Mouse (Mus musculus) retina, postnatal 1 day (tissue): Measurements from ENCODE around the gene Fip1l1.

Experiments used
- DNase-seq: peaks from one replicate; pipeline ENCODE4 v3.0.0-alpha.2; 2012

Fip1l1 gene

DNA sequence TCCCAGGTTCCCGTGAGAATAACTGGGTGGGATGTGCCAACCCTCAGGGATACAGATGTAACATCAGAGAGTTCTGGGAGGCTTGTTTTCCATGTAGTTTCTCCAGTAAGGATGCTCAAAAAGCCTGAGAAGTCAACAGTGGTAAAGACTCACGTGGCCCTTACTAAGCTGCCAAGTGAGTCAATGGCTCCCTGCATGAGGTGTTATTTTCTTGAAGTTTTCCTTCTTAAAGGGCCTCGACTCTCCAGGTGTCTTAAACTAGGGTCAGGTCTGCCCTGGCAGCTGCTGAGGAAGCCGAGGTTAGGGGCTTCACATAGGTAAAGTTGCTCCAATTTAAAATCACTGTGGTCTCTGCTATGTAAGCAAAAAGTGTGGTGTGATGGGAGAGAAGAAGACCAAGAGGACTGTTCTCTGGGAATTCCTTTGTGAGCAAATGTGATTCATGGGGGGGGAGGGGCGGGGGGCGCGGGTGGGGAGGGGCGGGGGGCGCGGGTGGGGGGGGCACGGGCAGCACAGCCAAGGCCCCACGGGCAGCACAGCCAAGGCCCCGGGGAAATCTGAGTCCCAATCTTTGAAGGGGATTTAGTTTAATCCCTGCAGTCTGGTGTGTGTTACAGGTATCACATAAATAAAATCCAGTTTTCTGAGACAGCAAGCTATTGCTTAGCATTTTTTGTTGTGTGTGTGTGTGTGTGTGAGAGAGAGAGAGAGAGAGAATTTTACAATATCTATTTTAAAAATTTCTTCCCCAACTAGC, 82.7 kb downstream of the Fip1l1 start:
- no peak for DNase-seq

DNA sequence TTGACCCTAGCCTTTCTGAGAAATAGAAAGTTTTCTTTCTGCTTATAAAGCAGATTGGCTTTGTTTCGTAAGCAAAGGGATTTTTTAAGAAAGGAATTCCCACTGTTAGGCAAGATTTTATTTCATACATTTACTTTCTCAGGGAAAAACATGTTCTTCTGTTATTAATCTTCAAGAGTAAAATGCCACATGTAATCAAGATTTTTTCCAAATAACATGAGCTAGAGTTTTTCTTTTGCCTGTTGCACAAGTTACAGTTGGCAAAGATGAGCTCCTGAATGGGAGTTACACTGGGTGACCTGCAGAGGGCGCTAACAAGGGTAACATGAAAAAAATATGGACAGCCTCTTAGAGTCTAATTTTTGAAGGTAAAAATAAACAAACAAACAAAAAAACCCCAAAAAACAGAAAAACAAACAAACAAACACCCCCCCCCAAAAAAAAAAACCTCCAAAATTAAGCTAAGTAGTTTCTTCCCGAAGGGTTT, 83.4 kb downstream of the Fip1l1 start:
- DNase-seq = peak; percentile 27

DNA sequence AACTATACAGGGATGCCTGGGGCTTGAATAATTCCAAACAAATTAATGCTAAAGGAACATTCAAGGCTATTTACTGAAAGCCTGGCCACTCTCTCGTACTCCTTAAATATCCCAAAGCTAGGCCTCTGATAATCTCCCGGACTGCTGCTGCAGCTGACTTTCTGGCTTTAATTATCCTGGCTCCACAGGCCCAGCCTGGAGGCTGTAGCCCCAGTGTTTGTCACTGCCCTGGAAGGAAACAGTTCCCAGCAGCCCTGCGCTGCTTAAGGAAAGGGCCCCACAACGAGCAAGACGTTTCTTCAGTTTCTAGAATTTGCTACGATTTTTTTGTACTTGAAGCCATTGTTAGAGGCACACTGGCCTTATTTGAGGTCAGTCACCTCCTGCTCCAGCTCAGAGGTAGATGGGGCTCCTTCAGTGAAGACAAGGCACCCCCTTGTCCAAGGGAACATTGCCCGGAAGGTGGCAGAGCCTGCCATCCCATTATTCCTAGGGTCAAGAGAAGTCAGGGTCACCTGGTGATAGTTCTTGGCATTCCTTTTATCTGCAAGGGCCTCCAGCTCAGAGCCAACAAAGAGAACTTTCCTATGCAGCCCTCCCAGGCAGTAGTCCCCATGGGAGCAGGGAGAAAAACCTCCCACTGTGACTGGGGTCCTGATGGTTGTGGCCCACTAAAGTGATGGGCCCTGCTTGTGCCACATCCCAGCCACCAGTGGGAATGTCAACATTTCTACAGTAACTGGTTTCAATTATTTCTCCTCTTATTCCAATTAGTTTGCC, 86.6 kb downstream of the Fip1l1 start:
- DNase-seq = no peak

DNA sequence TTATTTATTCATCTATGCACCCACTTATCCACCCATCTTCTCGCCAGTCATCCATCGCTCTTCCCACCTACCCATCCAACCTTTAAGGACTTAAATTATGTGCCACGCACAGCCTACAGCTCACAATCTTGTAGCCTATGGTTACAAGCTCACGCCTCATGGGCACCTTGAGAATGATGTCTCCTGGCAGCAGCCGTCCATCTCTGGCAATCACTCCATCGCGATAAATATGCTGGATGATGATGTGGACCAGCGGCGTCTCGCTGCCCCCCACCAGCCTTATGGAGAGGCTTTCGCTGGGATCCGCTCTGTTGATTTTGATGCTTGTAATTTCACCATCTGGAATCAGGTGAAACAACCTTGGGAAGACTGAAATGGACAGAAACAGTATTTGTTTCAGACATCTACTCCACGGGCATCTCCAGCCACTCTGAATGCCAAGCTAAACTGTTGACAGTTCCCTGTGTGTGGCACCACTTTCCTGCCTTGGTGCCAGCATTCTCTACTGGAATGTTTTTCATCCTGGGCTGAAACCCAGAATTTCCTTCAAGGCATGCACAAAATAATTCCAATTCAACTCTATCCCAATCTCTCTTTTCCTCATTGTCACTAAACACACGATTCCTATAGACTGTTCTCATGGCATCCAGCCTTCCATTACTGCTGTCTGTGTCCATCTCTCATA, 88.2 kb downstream of the Fip1l1 start:
- peak; percentile 37 for DNase-seq

DNA sequence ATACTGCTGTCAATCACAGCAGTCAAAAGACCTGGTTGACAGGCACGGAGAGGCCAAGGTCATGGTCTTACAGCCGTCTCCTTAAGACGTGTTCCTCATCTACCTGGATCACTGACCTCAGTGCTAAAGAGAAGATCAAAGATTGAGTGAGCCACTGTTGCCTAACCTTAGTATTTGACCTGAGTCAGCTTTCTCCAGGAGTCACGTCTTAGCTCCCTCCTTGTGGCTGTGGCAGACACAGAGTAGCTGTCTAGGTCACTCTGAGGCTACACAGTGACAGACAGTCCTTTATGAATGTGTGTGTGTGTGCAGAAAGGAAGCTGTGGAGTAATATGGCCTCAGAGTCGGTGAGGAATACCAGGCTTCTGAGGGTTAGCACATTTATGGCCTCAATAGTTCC, 89.1 kb downstream of the Fip1l1 start:
- no peak for DNase-seq

DNA sequence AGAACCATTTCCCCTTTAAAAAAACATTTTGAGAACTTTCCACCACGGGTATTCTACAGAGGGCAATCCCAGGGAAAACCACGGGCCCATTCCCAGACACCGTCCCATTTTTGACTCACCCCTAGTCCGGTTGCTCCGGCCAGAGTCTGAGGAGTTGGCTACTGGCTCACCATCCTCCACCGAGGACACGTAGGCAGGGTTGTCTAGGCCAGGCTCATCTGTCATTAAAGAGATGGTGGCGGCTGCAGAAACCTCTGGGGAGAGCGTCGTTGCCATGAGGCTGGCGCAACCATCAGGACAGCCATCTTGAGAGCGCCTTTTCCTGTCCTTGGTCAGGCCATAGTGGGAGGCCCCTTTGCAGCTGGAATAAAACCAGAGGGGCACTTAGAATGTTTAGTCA, 92.8 kb downstream of the Fip1l1 start:
- DNase-seq = no peak

DNA sequence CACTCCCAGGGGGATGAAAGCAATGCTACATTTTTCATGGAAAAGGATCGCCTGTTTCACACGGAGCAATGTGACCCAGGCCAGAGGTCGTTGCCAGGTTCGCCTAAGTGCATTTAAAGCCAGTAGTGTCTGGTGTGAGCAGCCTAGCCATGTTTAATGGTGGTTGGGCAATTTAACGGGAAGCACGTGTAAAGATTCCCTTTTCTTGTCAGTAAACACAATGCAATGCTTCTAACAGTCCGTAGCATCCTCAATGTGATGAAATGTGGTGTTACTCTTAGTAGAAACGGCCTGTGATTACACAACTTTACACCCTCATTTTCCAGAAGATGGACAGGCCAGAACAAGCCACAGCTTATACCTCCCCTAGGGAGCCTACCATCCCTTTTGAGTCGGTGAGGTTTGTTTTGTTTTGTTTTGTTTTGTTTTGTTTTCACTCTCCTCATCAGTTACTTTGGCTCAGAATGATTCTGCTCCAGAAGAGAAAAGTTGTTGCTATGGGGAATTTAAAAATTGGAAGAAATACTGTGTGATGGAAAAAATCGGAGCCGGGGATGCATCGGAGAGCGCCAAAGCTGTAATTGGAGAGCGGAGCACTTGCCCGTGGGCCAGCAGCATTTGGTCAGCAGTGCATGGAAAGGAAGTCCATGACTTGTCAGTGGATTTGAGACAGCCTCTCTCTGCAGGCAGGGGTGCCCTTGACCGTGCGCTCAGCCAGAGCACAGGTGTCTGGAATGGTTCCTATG, 97.3 kb downstream of the Fip1l1 start:
- no peak for DNase-seq

DNA sequence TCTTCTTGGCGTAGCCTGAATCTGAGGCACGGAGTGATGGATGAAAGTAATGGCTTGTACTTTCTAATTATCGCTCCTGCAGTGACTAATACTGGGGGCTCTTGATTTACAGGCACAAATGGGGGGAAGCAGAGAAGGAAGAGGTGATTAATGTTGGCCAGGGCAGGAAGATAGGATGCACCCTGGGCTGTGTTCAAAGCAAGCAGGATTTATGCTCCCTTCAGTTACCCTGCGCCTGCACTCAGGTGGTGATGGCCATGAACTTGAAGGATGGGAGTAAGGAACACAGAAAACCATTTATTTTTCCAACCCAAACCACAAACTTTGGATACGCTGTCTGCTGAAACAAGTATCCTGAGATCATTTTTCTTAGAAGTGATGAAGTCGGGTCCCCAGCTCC, 98.2 kb downstream of the Fip1l1 start:
- no peak for DNase-seq

DNA sequence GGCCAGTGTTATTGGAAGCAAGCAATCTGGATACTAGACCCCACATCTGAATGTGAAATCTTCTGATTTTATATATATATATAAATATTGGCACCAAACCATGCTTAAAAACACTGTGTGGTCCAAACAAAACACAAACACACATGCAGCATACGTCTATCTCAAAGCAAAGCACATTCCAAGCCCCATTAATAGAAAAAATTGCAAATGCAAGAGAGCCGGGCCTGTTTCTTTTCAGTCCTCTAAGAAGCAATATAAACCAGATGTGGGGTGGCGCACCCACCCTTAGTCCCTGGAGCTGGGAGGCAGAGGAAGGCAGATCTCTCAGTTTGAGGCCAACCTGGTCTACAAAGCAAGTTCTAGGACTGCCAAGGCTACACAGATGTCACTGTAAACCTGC, 99.1 kb downstream of the Fip1l1 start:
- DNase-seq = no peak

DNA sequence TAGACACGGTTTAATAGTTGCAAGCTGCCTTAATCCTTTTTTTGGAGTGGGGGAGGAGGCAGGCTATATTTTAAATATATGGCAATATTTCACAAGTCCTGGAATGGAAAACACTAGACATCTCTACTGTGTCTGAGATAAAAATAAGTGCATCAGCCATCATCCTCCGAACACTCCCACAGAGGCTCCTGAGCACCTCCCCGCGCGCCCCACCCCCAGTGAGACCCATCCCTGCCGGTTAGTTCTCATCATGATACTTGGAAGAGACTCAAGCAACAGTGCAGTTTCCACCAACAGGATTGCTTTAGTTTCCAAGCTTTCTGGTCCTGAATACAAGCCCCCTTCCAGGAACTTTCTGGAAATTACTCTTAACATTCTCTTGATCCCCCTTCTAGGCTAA, 104.3 kb downstream of the Fip1l1 start:
- DNase-seq = no peak

DNA sequence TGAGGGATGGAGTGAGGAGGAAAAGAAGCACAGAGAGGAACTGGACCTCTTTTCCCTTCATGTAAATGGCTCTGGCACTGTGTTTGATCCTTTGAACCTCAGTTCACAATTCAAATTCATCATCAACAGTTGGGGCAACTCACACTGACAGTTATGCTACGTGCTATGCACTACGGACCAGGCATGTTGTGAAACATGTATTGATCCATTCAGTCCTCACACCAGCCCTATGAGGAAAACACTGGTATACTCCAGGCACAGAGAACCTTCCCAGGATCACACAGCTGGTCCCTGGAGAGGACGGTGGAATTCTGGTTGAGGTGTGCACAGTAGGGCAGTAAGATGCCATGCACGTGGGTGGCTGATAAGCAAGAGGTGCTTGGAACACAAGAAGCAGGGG, 105.3 kb downstream of the Fip1l1 start:
- DNase-seq = no peak

DNA sequence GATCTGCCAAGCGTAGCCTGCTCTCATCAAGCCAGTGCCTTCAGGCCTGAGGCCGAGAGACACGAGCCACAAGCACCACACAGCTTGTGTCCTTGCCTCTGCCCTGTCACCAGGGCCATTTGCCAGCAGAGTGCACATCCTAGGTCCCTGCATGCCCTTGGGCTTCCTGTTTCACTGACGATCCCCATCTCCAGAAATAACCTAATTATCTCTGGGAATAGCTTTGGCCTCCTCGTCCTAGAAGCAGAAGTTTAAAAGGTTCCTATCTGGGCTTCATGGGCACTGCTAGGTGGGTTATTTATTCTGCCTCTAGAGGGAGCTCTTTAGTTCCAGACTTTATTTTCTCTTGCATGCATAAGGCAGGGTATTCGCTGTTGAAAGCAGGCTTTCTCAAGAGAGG, 105.8 kb downstream of the Fip1l1 start:
- peak; percentile 56 for DNase-seq

DNA sequence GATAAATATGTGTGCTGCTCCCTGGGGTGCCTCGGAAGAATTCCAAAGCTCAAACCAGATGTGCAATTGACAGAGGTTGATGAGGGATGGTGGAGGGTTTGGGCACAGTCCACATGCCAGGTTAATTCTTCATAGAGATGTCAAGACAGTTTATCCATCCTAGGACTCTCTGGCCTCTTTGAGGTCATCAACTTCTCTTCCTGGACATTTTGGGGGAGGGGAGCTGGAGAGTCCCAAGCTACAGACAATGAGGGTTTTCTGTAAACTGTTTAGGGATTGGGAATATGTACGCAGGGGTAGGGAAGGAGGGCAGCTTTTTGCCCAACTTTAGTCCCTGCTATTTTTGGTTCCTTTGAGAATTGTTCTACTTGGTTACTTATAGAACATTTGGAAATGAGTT, 107.0 kb downstream of the Fip1l1 start:
- no peak for DNase-seq

DNA sequence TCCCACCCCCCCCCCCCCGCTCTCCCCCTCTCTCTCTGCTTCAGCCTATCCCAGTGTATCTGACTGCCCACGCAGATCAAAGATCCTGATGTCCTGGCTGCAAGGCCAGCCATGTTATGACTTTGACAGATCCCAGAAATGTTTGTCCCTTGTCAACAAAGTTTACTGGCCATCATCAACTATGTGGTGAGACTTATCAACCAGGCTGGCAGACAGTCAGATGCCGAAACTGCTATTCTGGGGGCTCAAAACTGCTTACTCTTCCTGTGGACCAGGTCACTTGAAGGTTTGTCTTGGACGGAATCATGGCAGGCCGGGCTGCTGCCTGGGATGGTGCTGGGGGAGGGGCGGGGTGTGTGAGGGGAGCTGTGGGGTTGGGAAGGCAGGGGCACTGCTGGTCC, 112.3 kb downstream of the Fip1l1 start:
- DNase-seq = no peak

DNA sequence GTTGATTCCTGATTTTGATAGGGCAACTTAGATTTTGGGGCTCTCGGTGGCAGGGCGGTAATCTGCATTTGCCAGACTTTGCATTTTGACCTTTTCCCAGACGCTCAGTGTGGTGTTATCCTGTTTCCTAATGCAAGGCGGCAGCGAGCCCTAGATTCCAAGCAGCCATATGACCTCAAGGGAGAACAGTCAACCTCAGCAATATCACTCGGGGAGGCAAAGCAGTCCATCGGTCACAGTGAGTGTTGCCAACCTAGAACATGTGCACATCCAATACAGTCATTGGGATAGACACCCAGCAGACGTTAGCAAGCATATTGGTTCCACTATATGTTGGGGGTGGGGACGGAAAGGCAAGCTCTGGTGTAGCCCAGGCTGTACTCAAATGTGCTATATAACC, 113.0 kb downstream of the Fip1l1 start:
- DNase-seq = no peak
